Mouse (Mus musculus) effector memory CD4-positive, alpha-beta T cell, adult 7 months (primary cell): ENCODE data around the gene Gnmt. TPM values are rescaled to one million over a fixed set of nuclear protein-coding genes. Genes with fewer than 3 reads are reported as not detected.

Experiments
- polyA plus RNA-seq: library from polyadenylated mRNA; unstranded; fragments of 100-300 nt; shearing (Covaris generic); gene quantifications from one replicate; pipeline ENCODE4 v1.2.1, GENCODE M21; 2017

Gene Gnmt
- polyA plus RNA-seq: not detected

DNA sequence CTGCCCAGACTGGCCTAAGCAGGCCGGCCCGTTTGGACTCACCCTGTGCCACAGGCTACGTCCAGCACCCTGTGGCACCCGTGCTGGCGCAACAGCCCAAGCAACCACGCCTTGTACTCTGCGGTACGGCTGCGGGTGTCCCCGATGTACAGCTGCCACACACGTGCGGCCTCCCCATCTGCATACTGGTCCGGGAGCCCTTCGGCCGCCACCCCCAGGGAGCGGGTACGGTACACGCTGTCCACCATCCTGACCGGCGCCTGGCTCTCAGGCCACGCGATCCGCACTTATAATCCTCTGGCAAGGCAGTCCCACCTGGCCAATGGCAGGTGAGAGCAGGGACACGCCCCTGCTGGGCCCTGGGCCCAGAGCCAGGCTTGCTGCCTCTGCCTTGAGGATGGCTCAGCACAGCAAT lies at the start of gene Gnmt:
TSS of gene Gnmt (minus strand) at position 265 of the 415 bp plus-strand sequence.

DNA sequence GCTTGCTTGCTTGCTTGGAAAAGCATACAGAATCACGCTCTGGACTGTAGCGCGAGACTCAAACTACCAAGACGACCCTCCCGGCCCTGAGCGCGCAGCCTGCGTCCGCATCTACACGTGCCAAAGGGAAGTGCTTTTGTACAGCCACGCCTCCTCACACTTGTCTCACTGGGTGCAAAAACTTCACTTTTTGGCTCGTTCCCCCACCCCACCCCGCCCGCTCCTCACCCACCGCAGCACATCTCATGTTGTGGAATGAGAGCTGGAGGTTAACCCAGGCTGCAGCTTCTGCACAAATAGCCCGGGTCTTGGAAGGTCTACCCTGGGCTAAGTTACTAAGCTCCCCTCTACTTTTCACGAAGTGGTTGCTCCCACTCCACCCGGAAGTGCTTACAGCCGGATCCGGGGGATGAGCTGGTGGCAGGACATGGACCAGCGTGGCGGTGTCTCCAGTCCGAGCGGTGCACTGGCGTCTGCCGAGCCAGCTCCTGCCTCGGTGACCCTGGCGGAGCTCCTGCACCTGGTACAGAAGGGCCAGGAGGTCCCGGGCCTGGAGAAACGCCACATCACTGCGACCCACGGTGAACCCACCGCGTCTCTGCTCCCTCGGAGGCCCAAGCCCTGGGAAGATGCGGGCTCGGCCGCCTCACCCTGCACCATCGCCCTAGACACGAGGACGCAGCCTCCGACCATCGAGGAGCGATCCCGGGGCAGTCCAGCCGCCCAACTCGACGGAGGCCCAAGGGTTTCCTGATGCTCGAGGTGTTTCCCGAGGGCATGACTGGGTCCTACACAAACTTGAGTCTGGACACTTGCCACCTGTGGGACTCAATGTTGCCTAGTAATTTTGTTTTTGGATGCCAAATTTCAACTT lies 43.7 kb upstream of the Gnmt start, which contains the start of gene 2310039H08Rik:
TSS of gene 2310039H08Rik (plus strand) at position 232 of the 874 bp plus-strand sequence.

DNA sequence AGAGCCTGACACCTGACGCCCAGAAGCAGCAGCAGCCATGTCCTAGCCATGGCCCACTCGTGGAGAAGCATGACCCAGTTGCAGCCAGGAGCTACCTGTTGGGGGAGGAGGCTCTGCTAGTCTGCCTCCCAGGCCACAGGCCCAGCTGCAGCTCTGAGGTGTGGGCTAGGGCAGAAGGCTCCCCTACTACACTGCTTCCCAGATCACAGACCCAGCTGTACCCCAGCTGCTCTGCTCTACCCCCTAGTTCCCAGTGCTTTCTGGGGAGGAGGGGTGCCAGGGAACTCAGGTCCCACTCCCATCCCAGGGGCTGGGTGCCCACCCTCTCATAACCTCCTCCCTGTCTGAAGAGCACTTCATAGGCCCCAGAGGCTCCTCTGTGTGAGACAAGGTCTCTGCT lies 34.6 kb upstream of the Gnmt start, which contains the start of gene Ptcra:
TSS of gene Ptcra (minus strand) at position 169 of the 400 bp plus-strand sequence.

DNA sequence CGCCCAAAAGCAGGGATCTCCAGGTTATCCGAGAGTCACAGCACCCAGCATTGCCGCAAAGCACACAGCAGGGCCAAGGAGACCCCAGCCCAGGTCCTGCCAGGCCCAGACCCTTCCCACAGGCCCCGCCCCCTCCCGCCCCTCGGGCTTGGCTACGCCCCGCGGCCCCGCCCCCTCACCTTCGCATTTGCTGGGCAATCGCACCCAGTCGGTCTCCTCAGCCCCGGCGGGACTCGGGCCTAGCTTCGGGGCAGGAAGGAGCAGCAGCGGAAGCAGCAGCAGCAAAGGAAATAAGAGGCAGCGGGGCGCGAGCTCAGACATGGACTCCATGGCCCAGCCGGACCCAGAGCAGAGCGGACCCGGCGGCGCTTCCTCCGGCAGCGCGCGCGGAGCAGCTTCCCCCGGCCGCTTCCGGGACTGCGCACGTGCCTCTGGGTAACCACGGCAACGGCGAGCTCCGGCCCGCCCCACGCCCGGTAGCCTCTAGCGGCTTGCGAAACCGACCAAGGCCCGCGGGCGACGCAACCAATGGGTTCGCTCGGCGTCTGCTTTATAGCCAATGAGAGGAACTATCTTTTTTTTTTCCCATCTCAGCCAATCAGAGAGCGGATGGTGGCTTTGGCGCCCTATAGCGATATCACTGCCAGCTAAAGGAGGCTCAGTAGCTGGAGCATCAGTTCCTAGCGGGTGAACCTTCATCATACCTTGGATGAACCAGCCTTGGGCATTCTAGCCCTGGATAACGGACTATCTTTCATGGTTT lies 23.0 kb upstream of the Gnmt start, which contains the start of gene Cnpy3:
TSS of gene Cnpy3 (minus strand) at position 421 of the 763 bp plus-strand sequence.

DNA sequence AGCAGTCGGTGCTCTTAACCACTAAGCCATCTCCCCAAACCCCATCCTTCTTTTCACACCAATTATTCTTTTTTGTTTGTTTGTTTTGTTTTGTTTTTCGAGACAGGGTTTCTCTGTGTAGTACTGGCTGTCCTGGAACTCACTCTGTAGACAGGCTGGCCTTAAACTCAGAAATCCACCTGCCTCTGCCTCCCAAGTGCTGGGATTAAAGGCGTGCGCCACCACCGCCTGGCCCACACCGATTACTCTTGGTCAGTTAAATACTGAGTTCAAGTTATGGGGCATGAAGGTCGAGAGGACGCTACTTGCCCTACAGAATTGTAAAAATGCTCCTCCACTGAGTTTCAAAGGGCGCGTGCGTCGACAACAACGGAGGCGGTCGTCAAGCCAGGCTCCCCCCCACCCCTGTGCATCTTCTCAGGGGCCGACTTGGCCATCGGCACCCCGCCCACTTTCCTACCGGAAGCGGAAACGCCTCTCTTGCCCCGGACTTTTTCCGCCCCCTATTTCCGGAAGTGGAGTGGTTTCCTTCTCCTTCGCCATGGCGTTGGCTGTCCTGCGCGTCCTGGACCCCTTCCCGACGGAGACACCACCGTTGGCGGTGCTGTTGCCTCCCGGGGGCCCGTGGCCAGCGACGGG lies 17.9 kb downstream of the Gnmt start, which contains the start of gene Pex6:
TSS of gene Pex6 (plus strand) at position 505 of the 639 bp plus-strand sequence.

DNA sequence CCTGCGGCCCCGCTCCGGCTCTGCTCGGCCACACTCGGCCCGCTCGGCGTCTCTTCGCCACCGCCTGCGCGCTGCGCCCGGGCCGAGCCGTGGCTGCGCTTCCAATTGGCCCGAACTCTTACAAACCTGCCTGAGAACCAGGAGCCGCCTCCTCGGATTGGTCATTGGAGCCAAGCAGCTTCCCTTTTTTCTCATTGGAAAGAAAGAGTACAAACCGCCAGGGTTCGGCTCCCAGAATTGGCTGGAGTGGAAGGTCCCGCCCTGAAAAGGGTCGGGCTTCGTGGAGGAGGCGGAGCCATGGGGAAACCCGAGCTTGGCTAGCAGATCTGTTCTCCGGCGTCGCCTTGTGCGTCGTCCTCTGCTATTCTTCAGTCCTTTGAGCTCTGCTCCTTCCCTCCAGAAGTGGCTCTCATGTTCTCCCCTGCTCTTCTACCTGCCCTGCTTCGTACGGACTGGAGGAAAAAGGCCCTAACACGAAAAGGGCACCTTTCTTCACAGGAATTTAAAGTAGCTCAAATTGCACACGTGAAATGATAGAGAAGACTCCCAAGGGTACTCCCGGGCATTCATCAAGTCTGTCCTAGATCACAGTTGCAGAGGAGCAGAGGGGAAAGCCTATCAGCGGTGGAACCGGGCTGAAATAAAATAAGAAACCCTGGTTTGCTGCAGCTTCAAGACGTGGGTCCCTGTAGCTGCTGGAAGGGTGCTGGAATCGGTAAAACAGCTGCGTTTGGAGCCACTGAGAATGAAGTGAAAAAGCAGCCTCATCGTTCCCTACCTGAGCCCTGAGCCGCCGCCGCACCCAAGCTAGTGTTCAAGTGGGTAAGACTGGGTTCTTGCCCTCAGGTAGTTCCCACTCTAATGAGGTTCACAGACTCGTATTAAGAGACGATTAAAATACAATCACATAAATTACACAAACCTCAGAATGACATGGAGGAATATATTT lies 23.8 kb downstream of the Gnmt start, which contains the start of gene Ppp2r5d:
TSS of gene Ppp2r5d (minus strand) at position 225 of the 949 bp plus-strand sequence.

DNA sequence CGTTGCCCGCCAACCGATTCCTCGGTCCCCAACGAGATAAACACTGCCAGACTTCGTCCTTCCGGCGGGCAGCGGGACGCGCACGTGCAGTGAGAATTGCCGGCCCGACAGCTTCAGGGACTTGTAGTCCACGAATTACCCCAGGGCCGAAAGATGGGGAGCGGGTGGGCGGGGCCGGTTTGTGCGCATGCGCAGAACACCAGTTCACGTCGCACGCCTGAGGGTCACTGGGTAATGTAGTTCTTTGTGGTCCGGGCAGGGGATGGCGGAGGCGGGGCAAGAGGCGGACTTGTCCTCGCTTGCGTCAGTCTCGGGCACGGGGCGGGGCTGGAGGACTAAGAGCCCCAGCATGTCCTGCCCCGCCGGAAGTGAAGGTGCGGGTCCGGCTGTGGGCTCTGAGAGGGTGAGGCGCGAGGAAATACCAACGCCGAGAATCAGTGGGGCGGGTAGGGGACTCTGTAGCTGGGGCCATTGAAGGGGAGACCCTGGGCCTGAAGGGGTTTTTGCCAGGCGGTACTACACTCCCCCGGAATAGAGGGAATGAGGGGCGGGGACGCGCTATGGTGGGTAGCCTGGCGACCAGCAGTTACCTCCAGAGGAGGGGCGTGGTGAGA lies 48.1 kb downstream of the Gnmt start, which contains the start of gene Klhdc3:
TSS of gene Klhdc3 (minus strand) at position 155 of the 614 bp plus-strand sequence.

DNA sequence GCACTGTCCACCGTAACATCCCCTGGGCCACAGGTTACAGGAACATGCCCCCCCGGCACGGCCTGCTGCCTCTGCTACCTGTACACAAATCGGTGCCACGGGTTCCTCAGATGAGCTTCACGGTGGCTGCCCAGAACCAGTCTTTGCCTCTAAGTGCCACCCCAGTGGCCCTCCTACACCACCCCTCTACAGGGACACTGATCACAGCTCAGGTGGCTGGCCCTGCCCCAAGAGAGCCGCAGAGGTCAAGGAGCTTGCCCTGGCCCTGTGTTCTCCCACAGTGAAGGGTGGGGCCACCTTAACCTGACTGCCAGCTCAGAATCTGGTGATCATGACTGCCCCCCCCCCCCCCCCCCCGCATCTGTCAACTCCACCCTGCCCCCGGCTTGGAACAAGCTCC lies 50.6 kb downstream of the Gnmt start, which contains the start of gene Mea1:
TSS of gene Mea1 (plus strand) at position 378 of the 400 bp plus-strand sequence.

Other genes with a start within 250 kb of the Gnmt start
- 0.13 TPM for gene Ttbk1, start 241.5 kb downstream of the Gnmt start, polyA plus RNA-seq
- gene Dnph1, start 232.5 kb downstream of the Gnmt start, polyA plus RNA-seq: 0.96 TPM
- 5.4 TPM for gene Cul9, start 182.8 kb downstream of the Gnmt start, polyA plus RNA-seq
- 26.4 TPM for gene Srf, start 173.0 kb downstream of the Gnmt start, polyA plus RNA-seq
- not detected for gene Ptk7, start 99.7 kb downstream of the Gnmt start, polyA plus RNA-seq
- 17.7 TPM for gene Klc4, start 83.1 kb downstream of the Gnmt start, polyA plus RNA-seq
- gene Mrpl2, start 82.9 kb downstream of the Gnmt start, polyA plus RNA-seq: 34.7 TPM
- gene Cul7, start 78.8 kb downstream of the Gnmt start, polyA plus RNA-seq: 1.5 TPM
- gene Rrp36, start 54.8 kb downstream of the Gnmt start, polyA plus RNA-seq: 36.3 TPM
- 81.7 TPM for gene Mea1, start 50.4 kb downstream of the Gnmt start, polyA plus RNA-seq
- 82.7 TPM for gene Klhdc3, start 48.3 kb downstream of the Gnmt start, polyA plus RNA-seq
- gene Ppp2r5d, start 24.1 kb downstream of the Gnmt start, polyA plus RNA-seq: 49.9 TPM
- 27.2 TPM for gene Pex6, start 17.7 kb downstream of the Gnmt start, polyA plus RNA-seq
- gene Cnpy3, start 23.0 kb upstream of the Gnmt start, polyA plus RNA-seq: 42.4 TPM
- gene Ptcra, start 34.5 kb upstream of the Gnmt start, polyA plus RNA-seq: not detected
- gene 2310039H08Rik, start 43.5 kb upstream of the Gnmt start, polyA plus RNA-seq: 22.3 TPM
- 71.3 TPM for gene Rpl7l1, start 53.5 kb upstream of the Gnmt start, polyA plus RNA-seq
- gene Bicral, start 129.3 kb upstream of the Gnmt start, polyA plus RNA-seq: 17.5 TPM
- 25.9 TPM for gene Tbcc, start 161.5 kb upstream of the Gnmt start, polyA plus RNA-seq
- 0.22 TPM for gene Prph2, start 181.3 kb upstream of the Gnmt start, polyA plus RNA-seq